15 mouse cellular contexts compared by ENCODE assay signal in the genomic region with DNA sequence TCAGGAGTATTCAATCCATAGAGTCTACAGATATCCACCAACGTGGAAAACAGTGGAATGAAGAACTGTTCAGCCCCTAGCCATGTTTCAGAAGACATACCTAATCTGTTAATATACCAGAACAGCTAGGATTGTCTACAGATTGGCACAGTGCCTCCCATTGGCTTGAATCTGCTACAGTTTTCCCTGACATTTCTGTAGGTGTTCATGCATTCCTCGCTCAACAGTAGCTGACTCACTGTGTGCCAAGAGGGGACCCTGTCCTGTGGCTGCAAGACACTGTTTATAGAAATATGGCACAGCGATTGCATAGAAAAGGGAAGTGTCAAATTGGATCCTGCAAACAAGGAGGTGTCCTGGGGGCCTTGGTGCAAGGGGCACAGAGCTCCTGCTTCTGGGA. TPM values are rescaled to one million over a fixed set of nuclear protein-coding genes. Genes with fewer than 3 reads are reported as not detected.
"Had no signal": no experiment of that assay in that cellular context is flagged by ENCODE, and none has a peak within 500 bp of the region (broad histone marks: within the 10 kb centered on the region; RNA-seq: fewer than 3 reads in every experiment).

No protein-coding gene starts in this region.

- H3K27me3 ChIP-seq: liver, embryonic 15.5 days; neural tube, embryonic 12.5 days had no signal

- H3K36me3 ChIP-seq: limb, embryonic 10.5 days; liver, embryonic 15.5 days; midbrain, embryonic 10.5 days; neural tube, embryonic 12.5 days had no signal

- H3K4me3 ChIP-seq: limb, embryonic 10.5 days; liver, embryonic 15.5 days; midbrain, embryonic 10.5 days; myocyte; neural tube, embryonic 12.5 days had no signal

- H3K27ac ChIP-seq: limb, embryonic 10.5 days; liver, embryonic 15.5 days; midbrain, embryonic 10.5 days; neural tube, embryonic 12.5 days had no signal

- H3K4me1 ChIP-seq: liver, embryonic 15.5 days; midbrain, embryonic 10.5 days had no signal

- H3K4me2 ChIP-seq: liver, embryonic 11.5 days; liver, embryonic 15.5 days; neural tube, embryonic 12.5 days had no signal

- H3K9ac ChIP-seq: liver, embryonic 15.5 days; neural tube, embryonic 12.5 days had no signal

- H3K9me3 ChIP-seq: limb, embryonic 10.5 days; liver, embryonic 15.5 days; midbrain, embryonic 10.5 days; neural tube, embryonic 12.5 days had no signal

- DNase-seq: kidney, adult 8-10 months; kidney, postnatal 14 days; lung, adult 2 months; lung, postnatal 4 days; midbrain, embryonic 14.5 days; thymus, adult 18-20 months; thymus, postnatal 14 days had no signal

- ATAC-seq: intestine, postnatal 0 days; lung, postnatal 0 days had no signal

RNA-seq across cellular contexts. Expression of a gene that starts 36.6 kb away (rescaled TPM):
- polyA plus RNA-seq: liver, embryonic 11.5 days; liver, embryonic 15.5 days; myocyte had no signal
